Mouse (Mus musculus): ENCODE results near the gene Tgm2.

- TF ChIP-seq CTCF (IDR thresholded peaks at IDR 0.05; ENCODE audit: borderline replicate concordance, insufficient read depth, low read length) = no peak
- no peak for TF ChIP-seq POLR2A (IDR thresholded peaks at IDR 0.05; ENCODE audit: low read depth, low read length)
Observed at GRCm38 (mm10) chr2:158120868-158121267, 25.4 kb downstream of the Tgm2 start.
